ENCODE assay signal across 22 mouse cellular contexts in genomic region chr11:117000219-117000618, GRCm38 (mm10).
"Had no signal": no experiment of that assay in that cellular context is flagged by ENCODE, and none has a peak within 500 bp of the region (broad histone marks: within the 10 kb centered on the region; RNA-seq: fewer than 3 reads in every experiment).

No protein-coding gene starts in this region.

- H3K4me3 ChIP-seq: limb, embryonic 10.5 days; limb, embryonic 13.5 days; liver, embryonic 12.5 days; liver, embryonic 15.5 days; lung, embryonic 15.5 days; midbrain, embryonic 15.5 days; myocyte; neural tube, embryonic 13.5 days had no signal

- DNase-seq: kidney, adult 18-20 months; kidney, adult 9 months; kidney, postnatal 14 days; kidney, postnatal 4 days; layer of hippocampus, adult 9-11 months; liver; lung, adult 18-20 months; lung, postnatal 14 days; thymus, adult 2 months; thymus, postnatal 14 days; thymus, postnatal 4 days had no signal

- H3K9me3 ChIP-seq: limb, embryonic 10.5 days; limb, embryonic 13.5 days; liver, embryonic 12.5 days; liver, embryonic 15.5 days; lung, embryonic 15.5 days; midbrain, embryonic 15.5 days; neural tube, embryonic 13.5 days had no signal

- ATAC-seq: intestine, embryonic 16.5 days; liver, embryonic 12.5 days; midbrain, embryonic 15.5 days had no signal

- H3K9ac ChIP-seq: limb, embryonic 13.5 days; liver, embryonic 12.5 days; liver, embryonic 15.5 days; lung, embryonic 15.5 days; midbrain, embryonic 15.5 days; neural tube, embryonic 13.5 days had no signal

- H3K4me1 ChIP-seq: liver, embryonic 12.5 days; liver, embryonic 15.5 days had no signal

- H3K27me3 ChIP-seq: midbrain, embryonic 15.5 days; neural tube, embryonic 13.5 days had no signal

- H3K4me2 ChIP-seq: limb, embryonic 13.5 days; liver, embryonic 12.5 days; liver, embryonic 15.5 days; lung, embryonic 15.5 days; midbrain, embryonic 15.5 days; neural tube, embryonic 13.5 days had no signal

- H3K36me3 ChIP-seq: limb, embryonic 10.5 days; limb, embryonic 13.5 days; liver, embryonic 12.5 days; liver, embryonic 15.5 days; lung, embryonic 15.5 days; midbrain, embryonic 15.5 days; neural tube, embryonic 13.5 days had no signal

- H3K27ac ChIP-seq: limb, embryonic 10.5 days; limb, embryonic 13.5 days; liver, embryonic 12.5 days; liver, embryonic 15.5 days; lung, embryonic 15.5 days; macrophage; midbrain, embryonic 15.5 days; neural tube, embryonic 13.5 days; stomach, postnatal 0 days had no signal
